Mouse (Mus musculus) embryonic facial prominence, embryonic 14.5 days (tissue): ENCODE results near the gene Msl3. TPM values are rescaled to one million over a fixed set of nuclear protein-coding genes. Genes with fewer than 3 reads are reported as not detected.
"Not testable (repeated sequence)": the region's sequence is repeated elsewhere in the genome, so short reads cannot be mapped to it uniquely, and the experiment has no call there.

Experiments used
- ATAC-seq: fragments of 200-750 bp; cut with Nextera tagmentation; 2 replicates; pipeline ENCODE4 v1.8.0; 2017; ENCODE audit warnings: low read depth, moderate number of reproducible peaks, moderate TSS enrichment
- DNase-seq: peaks from one replicate; pipeline ENCODE4 v3.0.0-alpha.2; 2015; ENCODE audit warnings: low spot score
- H3K27ac ChIP-seq: fragments of 300-500 bp; sonication (generic); replicated peaks from 2 replicates; pipeline ENCODE4 v1.5.1; 2014; ENCODE audit warnings: low read depth, mild to moderate bottlenecking, low read length, moderate library complexity
- H3K27me3 ChIP-seq: fragments of 300-500 bp; sonication (generic); replicated peaks from 2 replicates; pipeline ENCODE4 v1.6.1; 2014; ENCODE audit warnings: low read length; ENCODE audit not compliant: control insufficient read depth, insufficient read depth
- H3K36me3 ChIP-seq: fragments of 300-500 bp; sonication (generic); 2 replicates; pipeline ENCODE4 v1.6.1; 2014; ENCODE audit warnings: low read length, mixed read lengths; ENCODE audit not compliant: control insufficient read depth, insufficient read depth
- H3K4me1 ChIP-seq: fragments of 300-500 bp; sonication (generic); 2 replicates; pipeline ENCODE4 v1.6.1; 2014; ENCODE audit warnings: antibody characterized with exemption, low read length; ENCODE audit not compliant: control insufficient read depth, insufficient read depth
- H3K4me2 ChIP-seq: fragments of 300-500 bp; sonication (generic); 2 replicates; pipeline ENCODE4 v1.6.1; 2014; ENCODE audit warnings: low read depth, mild to moderate bottlenecking, low read length, moderate library complexity, mixed read lengths
- H3K4me3 ChIP-seq: fragments of 300-500 bp; sonication (generic); 2 replicates; pipeline ENCODE4 v1.5.1; 2014; ENCODE audit warnings: low read depth, mild to moderate bottlenecking, low read length
- H3K9ac ChIP-seq: fragments of 300-500 bp; sonication (generic); 2 replicates; pipeline ENCODE4 v1.6.1; 2014; ENCODE audit warnings: low read depth, mild to moderate bottlenecking, low read length, moderate library complexity, mixed read lengths
- H3K9me3 ChIP-seq: fragments of 300-500 bp; sonication (generic); 2 replicates; pipeline ENCODE4 v1.6.1; 2016; ENCODE audit warnings: low read length; ENCODE audit not compliant: control insufficient read depth
- WGBS: fragments of 180-500 bp; shearing (Covaris S2); extraction: QIAGEN DNeasy Blood & Tissue Kit; methylation state at CpG from one replicate; pipeline ENCODE4 v1.1.7; 2014; 5-methylcytosine and 5-hydroxymethylcytosine counted together
- polyA plus RNA-seq: library from polyadenylated mRNA; unstranded; fragments of >200 nt; fragmentation: Nextera tagmentation; extraction: Ambion mirVana; gene quantifications from 2 replicates; pipeline ENCODE4 v1.2.1, GENCODE M21; 2014

The Msl3 gene
- polyA plus RNA-seq, result 38.7 and 42.8 TPM in 2 replicates

GRCm38 (mm10) chrX:168673525-168674406, at the start of gene Msl3:
Gene Msl3 (minus strand): TSS chrX:168673898.
- Histone ChIP-seq H3K36me3 (0 out of 2 replicates have a peak, but pooled peaks cover 7% of the 10 kb centered on the region), H3K27ac (peak within 1 kb of the TSS; percentile 91), H3K4me2 (peak within 1 kb of the TSS; percentile 69), H3K4me1 (no peaks in the 10 kb centered on the region), H3K27me3 (no peaks in the 10 kb centered on the region), H3K9me3 (no peaks in the 10 kb centered on the region), H3K9ac (peak within 1 kb of the TSS; percentile 74), H3K4me3 (peak within 1 kb of the TSS; percentile 55)
- ATAC-seq (peak; percentile 93), DNase-seq (peak; percentile 93)
- WGBS, result 31% methylated on average over 27 of the region's 88 CpGs

DNA sequence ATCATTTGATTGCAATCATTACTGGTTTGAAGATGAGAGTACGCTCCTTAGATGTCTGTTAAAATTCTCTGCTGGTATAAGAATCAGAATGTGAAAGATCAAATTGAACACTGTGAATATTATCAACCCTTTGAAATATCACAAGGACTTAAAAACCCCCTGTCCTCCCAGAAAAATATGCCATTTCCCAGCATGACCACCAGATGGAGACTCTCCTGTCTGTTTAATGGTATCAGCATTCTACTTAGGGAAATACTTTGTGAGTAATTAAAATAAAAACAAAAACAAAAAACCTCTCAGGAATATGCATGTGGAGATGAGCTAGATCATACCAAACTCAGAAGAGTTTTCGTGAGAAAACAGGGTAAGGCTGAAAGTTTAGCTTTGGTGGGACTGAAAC, 44.3 kb upstream of the Msl3 start:
- no peaks in the 10 kb centered on the region for H3K36me3 ChIP-seq
- ATAC-seq (no peak), DNase-seq (no peak)
- no peaks in the 10 kb centered on the region for H3K4me1 ChIP-seq
- H3K9ac ChIP-seq, result no peak overlapping the region
- no peak overlapping the region for H3K27ac ChIP-seq
- no peaks in the 10 kb centered on the region for H3K27me3 ChIP-seq
- WGBS, result 61% methylated on average over 2 of the region's 2 CpGs
- H3K4me2 ChIP-seq, result no peak overlapping the region
- H3K4me3 ChIP-seq, result no peak overlapping the region
- no peaks in the 10 kb centered on the region for H3K9me3 ChIP-seq

- H3K27me3 ChIP-seq, result no peaks in the 10 kb centered on the region
- WGBS, result 31% methylated on average over 8 of the region's 10 CpGs
- DNase-seq, result no peak
- no peaks in the 10 kb centered on the region for H3K9me3 ChIP-seq
- H3K4me2 ChIP-seq, result peak overlapping the region; percentile 69
- peak overlapping the region; percentile 74 for H3K9ac ChIP-seq
- H3K4me3 ChIP-seq, result peak overlapping the region; percentile 55
- peak overlapping the region; percentile 91; the same call in 1 of the 2 replicates for H3K27ac ChIP-seq
- 0 out of 2 replicates have a peak, but pooled peaks cover 4% of the 10 kb centered on the region for H3K36me3 ChIP-seq
- no peaks in the 10 kb centered on the region for H3K4me1 ChIP-seq
- no peak; the same call in none of the 2 replicates for ATAC-seq
Measured at GRCm38 (mm10) chrX:168674407-168674962, 787 bp upstream of the Msl3 start.

DNA sequence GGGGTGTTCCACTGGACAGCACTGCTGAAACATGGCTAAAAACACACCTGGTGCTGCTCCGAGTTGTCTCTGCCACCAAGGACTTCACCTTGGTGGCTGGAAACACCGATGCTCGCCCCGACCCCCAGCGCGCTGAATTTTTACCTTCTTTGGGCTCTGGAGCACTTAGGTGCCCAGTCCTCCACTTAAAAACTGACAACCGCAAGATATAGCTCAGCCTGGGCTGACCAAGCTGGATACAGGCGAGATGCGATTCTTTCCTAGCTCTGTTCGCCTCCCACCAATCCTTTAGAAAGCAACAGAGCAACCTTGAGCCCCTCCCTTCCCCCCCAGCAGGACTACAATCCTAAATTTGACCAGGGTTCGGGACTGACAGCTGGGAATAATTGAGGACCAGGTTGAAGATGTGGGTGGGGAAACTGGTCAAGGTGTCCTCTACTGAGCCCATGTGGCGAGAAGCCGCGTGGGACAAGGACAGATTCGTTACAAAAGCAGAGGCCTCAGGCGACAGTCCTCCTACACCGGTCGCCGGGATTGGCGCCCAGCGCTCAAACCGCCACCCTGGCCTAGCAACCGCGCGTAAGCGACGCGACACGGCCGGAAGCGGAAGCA, 679 bp downstream of the Msl3 start:
- WGBS, result 43% methylated on average over 14 of the region's 31 CpGs

GRCm38 (mm10) chrX:168672425-168672824, 1.3 kb downstream of the Msl3 start:
- ATAC-seq (peak; percentile 79), DNase-seq (peak; percentile 94)
- Histone ChIP-seq H3K4me1 (no peaks in the 10 kb centered on the region), H3K4me2 (peak overlapping the region; percentile 69), H3K36me3 (0 out of 2 replicates have a peak, but pooled peaks cover 12% of the 10 kb centered on the region), H3K9me3 (no peaks in the 10 kb centered on the region), H3K4me3 (peak overlapping the region; percentile 55), H3K27ac (peak overlapping the region; percentile 91; the same call in 1 of the 2 replicates), H3K27me3 (no peaks in the 10 kb centered on the region), H3K9ac (peak overlapping the region; percentile 74)
- 17% methylated on average over 9 of the region's 9 CpGs for WGBS

More for the DNA sequence above, 679 bp downstream of the Msl3 start:
- H3K27ac ChIP-seq, result peak overlapping the region; percentile 91
- H3K9ac ChIP-seq, result peak overlapping the region; percentile 74
- no peak for DNase-seq
- H3K4me1 ChIP-seq, result no peaks in the 10 kb centered on the region
- H3K9me3 ChIP-seq, result no peaks in the 10 kb centered on the region
- no peaks in the 10 kb centered on the region for H3K27me3 ChIP-seq
- H3K4me2 ChIP-seq, result peak overlapping the region; percentile 69
- 0 out of 2 replicates have a peak, but pooled peaks cover 12% of the 10 kb centered on the region for H3K36me3 ChIP-seq
- no peak for ATAC-seq
- peak overlapping the region; percentile 55 for H3K4me3 ChIP-seq

- ATAC-seq, result no peak
- Histone ChIP-seq H3K27me3 (no peaks in the 10 kb centered on the region), H3K36me3 (0 out of 2 replicates have a peak, but pooled peaks cover 4% of the 10 kb centered on the region), H3K27ac (no peak overlapping the region), H3K9me3 (no peaks in the 10 kb centered on the region), H3K9ac (no peak overlapping the region), H3K4me2 (no peak overlapping the region), H3K4me1 (no peaks in the 10 kb centered on the region), H3K4me3 (no peak overlapping the region)
- WGBS, result 75% methylated on average over 12 of the region's 12 CpGs
- no peak for DNase-seq
Measured at GRCm38 (mm10) chrX:168663982-168664689, 9.6 kb downstream of the Msl3 start.

- 65% methylated on average over 4 of the region's 4 CpGs for WGBS
- Histone ChIP-seq H3K27ac (no peak overlapping the region), H3K27me3 (no peaks in the 10 kb centered on the region), H3K4me2 (no peak overlapping the region), H3K9ac (no peak overlapping the region), H3K36me3 (0 out of 2 replicates have a peak, but pooled peaks cover 10% of the 10 kb centered on the region), H3K9me3 (no peaks in the 10 kb centered on the region), H3K4me3 (no peak overlapping the region), H3K4me1 (no peaks in the 10 kb centered on the region)
- no peak for DNase-seq
- no peak for ATAC-seq
Measured at GRCm38 (mm10) chrX:168660236-168660635, 13.5 kb downstream of the Msl3 start.

- H3K27ac ChIP-seq, H3K4me2 ChIP-seq, H3K9ac ChIP-seq, H3K9me3 ChIP-seq, ATAC-seq, H3K4me3 ChIP-seq, H3K4me1 ChIP-seq, H3K36me3 ChIP-seq, H3K27me3 ChIP-seq: not testable (repeated sequence)
- WGBS, result 61% methylated on average over 4 of the region's 4 CpGs
- DNase-seq, result peak; percentile 56
Measured at GRCm38 (mm10) chrX:168659803-168660202, 13.9 kb downstream of the Msl3 start.
